Mouse (Mus musculus): Measurements from ENCODE around the gene Slc44a3.

Gene Slc44a3

DNA sequence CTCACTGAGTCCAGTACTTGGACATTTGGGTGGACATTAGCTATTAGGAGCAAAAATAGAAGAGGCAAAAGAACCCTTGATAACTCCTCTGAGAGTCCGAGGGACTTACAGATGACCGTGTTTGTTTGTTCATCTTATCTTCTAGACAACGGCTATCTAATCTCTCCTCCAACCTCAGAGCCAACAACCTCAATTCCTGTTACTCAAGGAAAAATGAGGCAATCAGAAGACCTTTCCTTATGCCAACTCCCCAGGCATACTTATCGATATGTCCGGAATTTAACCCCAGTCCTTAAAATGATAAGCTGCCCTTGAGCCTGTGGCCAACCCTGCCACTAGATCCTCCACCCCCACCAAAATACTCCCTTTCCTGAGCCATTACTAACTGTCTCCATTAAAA lies 31.5 kb downstream of the Slc44a3 start:
- DNase-seq (ENCODE audit: low spot score in 2 of 2): no peak

DNA sequence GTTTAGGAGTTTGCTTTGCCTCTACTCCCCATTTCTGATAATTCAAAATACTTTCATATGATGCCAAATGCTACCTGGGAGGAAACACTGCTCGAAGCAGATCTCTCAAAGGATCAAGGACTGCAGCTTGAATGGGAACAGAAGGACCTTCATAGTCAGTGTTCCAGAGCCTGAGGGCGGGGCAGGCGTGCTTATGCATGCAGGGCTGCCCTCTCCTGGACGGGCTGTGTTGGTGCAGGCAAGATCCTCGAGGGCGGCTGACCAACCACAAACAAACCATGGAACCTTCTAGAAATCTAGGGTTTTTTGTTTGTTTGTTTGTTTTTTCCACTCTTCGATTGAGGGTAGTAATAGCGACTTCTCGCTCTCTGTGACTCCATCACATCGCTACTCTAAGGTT lies 32.0 kb downstream of the Slc44a3 start:
- DNase-seq (ENCODE audit: low spot score in 2 of 2): peak in 1 of 2 experiments; percentile 61

DNA sequence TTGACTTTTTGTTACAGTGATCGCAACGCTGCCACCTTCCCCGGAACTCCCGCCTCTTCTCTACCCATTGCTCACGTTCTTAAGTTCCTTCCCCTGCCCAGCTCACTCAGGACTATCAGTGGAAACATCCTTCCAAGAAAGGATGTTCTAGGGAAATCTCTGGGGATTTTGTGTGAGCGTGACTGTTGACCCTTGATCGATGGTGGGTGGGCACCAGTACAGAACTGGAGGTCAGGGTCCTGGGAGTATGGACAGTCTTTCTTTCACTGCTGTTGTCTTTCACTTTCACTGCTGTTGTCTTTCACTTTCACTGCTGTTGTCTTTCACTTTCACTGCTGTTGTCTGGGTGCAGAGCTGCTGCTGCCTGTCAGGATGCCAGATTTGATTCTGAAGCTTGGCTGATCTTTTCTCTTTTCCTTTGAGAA lies 38.2 kb downstream of the Slc44a3 start:
- DNase-seq (ENCODE audit: low spot score in 2 of 2): no peak

DNA sequence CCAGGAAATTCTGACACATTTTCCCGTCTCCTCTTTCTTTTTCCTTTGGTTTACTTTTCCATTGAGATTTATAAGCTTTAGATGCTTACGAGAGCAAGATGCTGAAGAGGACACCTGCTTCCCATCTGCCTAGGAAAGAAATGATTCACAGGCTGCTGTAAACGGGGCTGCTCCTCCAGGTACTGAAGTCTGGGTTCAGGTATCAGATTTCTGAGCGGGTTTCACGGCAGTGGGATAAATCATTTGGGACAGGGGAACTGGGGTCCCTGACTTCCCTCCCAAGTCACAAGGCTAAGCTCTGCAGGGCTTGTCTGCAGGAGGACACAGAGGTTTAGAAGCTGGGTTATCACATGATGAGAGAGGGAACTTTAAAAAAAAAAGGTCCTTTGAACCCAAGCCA lies 40.2 kb downstream of the Slc44a3 start:
- DNase-seq (ENCODE audit: low spot score in 2 of 2): no peak

DNA sequence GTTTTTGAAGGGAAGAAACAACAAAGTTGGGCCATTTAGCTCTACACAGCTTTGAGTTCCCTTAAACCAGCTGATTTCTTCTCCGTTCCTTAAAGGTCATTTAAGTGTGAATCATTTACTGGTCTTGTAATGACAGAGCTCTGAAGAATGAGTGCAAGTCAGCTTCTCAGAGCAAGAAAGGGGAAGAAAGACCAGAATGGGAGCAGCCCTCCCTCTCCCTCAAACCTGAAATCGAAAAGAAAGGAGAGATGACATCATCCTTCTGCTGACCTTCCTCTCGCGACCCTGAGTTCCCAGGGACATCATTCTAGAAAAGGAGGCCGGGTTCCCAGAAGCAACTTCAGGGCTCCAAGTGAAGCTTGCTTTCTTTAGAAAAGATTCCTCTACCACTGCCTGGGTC lies 41.3 kb downstream of the Slc44a3 start:
- no peak for DNase-seq (ENCODE audit: low spot score in 2 of 2)

DNA sequence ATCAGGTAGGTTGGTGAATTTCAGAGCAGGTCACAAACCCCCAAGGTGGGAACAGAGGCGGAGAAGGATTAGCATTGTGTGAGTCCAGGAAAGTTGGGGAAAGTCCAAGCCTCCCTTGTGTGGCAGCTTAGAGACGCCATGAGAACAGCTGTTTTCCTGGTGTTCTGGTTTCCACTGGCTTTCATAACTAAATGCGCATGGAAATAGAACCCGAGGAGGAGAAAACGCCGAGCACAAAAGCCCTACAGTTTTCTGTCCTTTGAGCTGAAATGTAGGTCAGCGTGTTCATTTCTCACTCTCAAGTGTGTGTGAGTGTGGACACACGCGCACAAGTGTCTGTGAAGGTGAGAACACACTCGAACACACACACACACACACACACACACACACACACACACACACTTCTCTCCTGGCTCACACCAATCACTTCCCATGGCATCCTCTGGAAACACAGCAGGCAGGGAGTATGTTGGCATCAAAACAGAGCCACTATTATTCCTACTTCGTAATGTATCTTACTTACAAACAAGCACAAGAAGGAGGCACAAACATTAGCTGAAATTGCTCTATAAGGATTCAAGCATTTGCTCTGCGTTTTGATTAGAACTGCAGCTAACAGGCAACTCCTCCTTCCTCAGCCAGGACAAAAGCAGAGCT lies 42.6 kb downstream of the Slc44a3 start:
- DNase-seq (ENCODE audit: low spot score in 2 of 2): peak; percentile 44 to 50

DNA sequence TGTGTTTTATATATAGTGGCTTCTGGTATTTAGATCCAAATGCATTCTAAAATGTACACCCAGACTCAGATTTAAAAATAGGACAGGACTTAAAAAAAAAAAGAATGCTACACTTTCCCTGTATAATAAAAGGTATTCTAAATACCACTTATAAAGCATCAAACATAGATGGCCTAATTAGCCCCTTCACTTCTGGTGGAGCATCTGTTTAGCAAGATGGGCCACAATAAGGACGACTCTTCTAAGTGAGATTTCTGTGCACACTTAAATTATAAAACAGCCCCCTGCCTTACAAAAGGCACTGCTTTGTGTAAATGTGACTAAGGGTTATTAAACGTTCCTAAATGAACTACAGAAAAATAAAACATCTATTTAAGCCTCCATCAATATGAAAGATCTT lies 47.0 kb downstream of the Slc44a3 start:
- DNase-seq (ENCODE audit: low spot score in 2 of 2): no peak

DNA sequence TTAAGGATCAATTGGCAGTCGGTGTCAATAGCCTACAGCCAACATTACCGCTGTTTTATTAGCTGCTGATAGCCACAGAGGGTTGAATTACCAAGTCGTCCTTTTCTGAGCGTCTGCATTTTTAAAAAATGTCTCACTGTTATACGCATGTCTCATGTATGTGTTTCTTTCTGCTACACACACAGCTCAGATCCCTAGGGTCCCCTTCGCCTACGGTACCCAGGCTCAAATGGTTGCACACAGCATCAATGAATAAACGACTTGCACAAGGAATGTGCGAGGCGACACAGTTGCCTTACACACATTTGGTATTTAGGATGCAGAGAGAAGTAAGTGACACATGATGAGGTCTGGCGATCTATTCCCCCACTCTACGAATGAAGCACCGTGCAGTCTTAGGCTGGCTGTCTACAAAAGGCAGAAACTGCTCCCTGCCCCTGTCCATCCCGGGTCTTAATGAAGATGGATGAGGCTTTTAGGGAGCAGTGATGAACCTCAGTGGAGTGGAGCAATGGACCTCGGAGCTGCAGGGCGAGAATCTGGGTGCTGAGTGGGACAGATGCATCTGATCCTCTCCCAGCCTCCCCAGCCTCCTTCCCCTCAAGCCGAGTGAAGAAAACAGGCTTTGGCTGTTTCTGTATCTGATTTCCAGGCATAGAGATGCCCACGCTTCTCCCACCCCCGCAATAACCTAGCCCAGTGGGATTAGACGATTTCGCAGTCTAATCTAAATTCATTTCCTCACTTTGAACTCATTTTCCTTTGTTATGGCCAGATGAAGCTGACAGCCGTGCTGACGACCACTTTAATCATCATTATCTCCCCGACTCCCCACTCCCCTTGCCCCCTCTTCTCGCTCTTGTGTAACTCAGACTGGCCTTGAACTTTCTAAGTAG lies 48.7 kb downstream of the Slc44a3 start:
- no peak for DNase-seq (ENCODE audit: low spot score in 2 of 2)

DNA sequence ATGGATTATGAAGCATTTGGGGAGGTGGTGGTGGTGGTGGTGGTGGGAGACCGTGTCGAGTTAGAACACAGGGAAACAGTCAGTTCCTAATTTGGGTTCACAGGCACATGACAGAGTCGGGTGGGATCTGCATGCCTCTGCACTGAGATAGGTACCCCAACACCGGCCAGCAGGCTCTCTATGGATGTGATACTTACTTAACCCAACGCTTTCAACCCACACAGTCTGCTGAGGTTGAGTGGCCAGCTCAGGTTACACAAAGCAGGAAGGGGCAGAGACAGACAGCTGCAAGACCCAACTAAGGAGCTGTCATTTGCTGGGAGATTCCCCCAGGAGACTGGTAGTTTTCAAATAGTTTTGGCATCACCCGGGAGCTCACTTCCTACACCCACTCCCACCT lies 50.6 kb downstream of the Slc44a3 start:
- DNase-seq (ENCODE audit: low spot score in 2 of 2): no peak

DNA sequence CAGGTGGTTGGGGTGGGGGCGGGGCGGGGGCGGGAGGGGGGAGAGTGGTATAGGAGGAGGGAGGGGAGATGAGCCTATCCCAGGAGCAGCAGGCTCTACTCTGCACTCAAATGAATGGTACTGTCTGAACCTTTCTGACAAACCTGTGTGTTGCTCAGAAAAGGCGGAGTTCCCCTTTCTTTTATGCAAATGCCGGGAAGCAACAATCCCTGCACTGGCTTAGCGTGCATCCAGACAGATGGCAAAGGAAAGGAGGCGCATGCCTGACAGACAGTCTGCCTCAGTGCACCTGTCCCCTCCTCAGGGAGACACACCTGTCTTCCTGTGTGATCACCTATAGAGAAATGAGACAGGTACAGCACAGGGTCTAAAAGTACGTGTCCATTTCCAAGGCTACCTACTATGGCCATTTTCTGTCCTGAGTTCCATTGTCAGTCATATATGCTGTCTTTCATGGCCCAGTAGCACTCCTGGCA lies 51.2 kb downstream of the Slc44a3 start:
- no peak for DNase-seq (ENCODE audit: low spot score in 2 of 2)

DNA sequence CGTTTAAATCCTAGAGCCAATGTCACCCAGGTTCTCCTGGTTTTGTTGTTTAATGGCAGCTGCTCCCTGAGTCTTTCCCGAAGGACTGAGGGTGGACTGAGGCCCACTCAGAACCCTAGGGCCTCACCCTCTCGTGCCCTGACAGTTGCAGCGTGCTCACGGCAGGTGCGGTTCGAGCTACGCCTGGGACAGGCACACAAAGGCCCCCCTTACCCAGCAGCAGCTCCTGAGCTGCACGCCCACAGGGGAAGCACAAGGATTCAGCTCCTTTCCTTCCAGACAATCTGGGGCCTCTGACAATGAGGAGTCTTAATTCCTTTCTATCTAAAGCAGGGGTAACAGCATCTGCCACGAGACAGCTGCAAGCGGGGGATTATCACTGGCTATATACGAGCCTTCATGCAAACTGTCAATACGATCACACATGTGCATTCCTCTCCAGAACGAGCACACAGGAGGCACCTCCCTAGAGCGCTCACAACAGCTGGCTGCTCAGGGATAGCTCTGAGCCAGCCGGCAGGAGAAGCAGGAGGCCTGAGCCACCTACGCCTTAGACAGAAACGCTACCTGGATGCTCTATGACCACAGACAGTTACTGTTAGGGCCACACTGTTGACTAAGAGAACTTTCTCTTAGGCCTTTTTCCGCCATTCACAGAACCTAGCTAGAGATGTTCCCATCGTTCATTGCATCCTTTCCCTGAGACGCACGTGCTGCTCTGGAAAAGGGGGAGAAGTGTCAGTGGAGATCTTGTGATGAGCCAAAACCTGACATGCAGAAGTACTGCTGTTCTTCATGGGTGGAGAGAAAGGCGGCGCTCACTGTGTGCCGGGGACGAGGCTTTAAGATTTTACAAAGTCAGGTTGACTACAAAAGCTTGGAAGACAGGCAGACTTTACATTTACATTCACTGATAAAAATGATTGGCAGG lies 51.9 kb downstream of the Slc44a3 start:
- no peak for DNase-seq (ENCODE audit: low spot score in 2 of 2)

DNA sequence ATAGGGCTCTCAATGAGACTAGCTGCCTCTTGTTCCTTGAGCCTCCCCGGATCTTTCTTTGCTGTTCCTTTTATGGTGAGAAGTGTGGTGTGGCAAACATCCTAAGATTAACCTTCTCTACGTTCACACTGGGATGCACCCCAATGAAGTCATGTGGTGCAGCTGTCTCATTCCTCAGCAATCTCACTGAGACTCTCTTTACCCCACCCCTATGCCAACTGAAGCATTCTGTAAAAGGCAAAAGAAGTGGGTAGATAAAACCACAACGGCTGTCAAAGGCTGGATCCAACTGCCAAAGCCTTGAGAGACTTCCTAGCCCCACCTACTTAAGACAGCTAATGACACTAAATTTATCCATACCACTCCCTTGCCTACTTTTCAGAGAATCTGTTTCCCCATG lies 57.5 kb downstream of the Slc44a3 start:
- DNase-seq (ENCODE audit: low spot score in 2 of 2): no peak

DNA sequence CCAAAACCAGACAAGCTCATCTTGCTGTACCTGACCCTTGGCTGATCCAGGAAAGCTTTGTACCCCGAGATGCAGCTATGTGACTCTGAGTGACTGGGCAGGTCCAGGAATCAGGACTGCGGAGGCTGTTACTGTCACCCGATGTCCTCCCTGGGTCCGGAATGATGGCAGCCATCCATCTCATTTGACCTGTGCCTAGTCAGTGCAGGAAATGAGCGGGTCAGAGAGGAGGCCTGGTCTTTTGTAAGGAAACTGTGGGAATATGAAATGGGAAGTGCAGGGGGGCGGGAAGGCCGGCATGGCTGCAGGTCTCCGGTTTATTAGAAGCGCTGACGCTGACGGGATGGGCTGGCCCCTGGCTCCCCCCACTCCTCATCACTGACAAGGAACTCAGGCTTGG lies 60.5 kb downstream of the Slc44a3 start:
- DNase-seq (ENCODE audit: low spot score in 2 of 2): no peak

DNA sequence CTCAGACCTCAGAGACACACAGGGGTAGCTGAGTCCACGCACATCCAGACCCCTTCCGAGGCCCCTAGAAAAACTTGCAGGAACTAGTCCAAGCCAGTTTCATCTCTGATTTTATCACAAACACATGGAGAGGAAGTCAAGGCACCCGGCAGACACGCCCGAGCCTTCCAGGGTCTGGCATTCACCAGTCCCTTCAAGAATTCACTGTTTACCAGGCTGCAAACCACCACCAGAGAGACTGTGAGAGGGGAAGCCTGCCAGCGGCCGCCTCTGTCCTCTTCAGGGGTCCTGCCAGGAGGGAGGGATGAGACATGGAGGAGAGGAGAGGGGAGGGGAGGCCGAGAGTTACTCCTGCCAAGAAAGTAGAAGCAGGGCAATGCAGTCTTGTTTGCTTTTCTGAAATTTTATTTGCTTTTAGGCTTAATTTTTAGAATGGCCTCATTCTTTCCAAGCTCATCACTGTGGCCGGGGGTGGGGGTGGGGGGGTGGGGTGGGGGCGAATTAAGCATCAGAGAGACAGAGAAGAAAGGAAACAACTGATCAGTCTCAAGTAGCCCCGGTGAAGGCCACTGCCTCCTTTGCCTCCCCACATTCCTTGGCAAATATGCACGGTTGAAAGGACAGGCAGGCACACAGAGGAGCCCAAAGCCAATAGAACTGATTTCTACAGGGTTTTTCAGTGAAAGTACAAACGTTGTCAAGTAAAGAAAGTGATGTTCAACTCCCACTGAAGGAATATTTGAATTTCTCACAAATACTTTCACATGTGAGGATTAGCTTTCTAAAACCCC lies 62.8 kb downstream of the Slc44a3 start:
- no peak for DNase-seq (ENCODE audit: low spot score in 2 of 2)

DNA sequence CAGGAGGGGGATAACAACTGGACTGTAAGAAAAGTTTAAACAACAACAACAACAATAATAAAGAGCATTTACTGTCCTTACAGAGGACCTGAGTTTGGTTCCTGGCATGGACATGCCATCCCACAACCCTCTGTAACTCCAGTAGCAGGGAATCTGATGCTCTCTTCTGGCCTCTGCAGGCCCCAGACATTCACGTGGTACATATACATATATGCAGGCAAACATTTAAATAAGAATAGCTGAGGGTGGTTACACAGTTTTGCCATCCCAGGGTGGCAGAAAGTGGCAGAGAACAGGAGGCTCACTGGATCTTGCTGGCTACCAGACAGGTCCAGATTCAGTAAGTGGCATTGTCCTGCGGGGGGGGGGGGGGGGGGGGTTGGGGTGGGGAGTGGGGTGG lies 64.1 kb downstream of the Slc44a3 start:
- DNase-seq (ENCODE audit: low spot score in 2 of 2): no peak

DNA sequence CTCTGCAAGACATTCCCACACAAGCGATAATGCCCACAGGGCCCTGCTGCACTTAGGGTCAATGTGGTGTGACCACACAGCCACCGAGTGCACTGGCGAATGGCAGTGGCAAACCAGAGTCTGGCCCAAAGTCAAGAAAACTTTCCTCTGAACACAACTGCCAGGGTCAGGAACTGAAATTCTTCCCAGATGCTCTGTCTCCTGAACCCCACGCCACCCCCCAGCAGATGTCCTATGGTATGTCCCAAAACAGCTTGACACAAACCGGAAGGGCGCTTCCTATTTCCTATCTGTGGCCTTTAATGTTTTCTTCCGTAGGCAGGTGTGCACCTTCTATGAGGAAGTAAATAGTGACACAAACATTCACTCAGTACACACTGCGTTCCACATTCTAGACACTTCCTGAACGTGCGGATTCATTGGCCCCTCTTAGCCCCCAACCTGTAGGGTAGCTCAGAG lies 65.1 kb downstream of the Slc44a3 start:
- no peak for DNase-seq (ENCODE audit: low spot score in 2 of 2)

DNA sequence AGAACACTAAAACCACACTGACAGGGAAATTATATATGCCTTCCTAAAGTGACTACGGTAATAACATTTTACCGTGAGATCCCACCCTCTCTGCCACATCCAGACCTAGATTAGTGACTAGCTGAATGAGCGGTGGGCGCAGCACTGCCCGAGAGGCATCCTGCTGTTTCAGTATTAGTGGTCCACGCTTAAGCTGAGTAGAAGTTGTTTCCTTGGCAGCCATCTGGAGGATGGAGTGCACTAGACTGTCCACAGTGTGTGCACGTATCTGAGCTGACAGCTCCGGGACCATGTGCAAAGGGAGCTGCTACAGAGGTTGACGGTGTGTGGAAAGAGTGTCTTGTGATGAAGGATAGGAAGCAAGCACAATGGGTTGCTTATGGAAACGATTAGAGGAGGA lies 66.4 kb downstream of the Slc44a3 start:
- no peak for DNase-seq (ENCODE audit: low spot score in 2 of 2)

DNA sequence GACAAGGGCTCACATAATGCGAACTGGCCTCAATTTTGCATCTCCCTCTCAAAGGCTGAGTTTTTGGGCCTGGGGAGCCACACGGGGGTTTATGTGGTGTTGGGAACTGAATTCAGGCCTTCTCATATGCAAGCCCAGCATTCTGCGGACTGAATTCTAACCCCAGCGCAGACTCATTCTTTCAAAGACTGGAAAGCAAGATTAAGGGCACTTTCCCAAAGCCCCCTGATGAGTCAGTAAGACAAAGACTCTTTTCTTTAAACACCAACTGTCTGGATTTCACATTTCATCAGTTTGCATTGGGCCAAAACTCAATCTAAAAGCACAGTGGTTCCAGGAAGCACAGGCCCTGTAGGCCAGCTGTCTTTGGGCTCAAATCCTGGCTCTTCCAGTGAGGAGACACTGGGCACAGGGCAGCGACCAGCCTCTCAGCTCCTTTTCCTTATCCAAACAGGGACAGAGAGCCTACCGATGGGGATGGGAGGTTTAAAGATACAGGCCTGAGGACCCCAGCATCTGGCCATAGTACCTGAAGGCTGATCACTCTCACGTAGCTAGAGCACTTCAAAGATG lies 67.4 kb downstream of the Slc44a3 start:
- no peak for DNase-seq (ENCODE audit: low spot score in 2 of 2)

DNA sequence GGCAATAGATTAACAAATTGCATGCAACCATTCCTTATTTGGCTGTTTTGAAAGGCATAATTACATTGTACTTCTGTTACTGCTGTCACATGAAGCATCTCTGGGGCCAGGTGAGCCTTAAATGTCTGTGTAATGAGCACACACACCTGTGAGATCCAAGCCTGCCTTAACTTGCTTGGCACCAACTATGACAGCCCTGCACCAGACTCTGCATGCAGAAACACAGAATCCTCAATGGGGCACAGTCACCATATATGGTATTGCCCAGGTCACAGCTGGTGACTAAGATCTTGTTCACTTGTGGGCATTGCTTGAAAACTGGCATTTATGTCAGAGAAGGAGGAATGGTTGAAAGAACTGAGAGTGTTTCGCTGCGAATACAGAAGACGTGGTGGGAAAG lies 69.4 kb downstream of the Slc44a3 start:
- no peak for DNase-seq (ENCODE audit: low spot score in 2 of 2)

DNA sequence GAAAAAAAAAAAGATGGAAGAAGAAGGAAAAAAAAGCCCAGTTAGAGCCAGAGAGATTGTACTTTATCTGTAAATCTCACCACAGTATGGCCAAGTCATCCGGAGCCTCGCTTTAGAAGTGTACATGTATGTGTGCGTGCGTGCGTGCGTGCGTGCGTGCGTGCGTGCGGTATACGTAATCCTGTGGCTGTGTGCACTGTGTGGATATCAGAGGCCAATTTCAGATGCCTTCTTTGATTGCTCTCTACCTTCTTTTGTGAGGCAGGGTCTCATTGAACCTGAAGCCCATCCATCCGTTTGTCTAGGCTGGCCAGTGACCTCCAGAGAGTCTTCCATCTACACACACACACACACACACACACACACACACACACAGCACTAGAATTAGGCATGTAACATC lies 70.7 kb downstream of the Slc44a3 start:
- DNase-seq (ENCODE audit: low spot score in 2 of 2): no peak
